Mouse (Mus musculus) forebrain, postnatal 0 days (tissue): ENCODE measurements around the gene Egfl8. TPM values are rescaled to one million over a fixed set of nuclear protein-coding genes. Genes with fewer than 3 reads are reported as not detected.

Experiments
- ATAC-seq: fragments of 200-750 bp; cut with Nextera tagmentation; 2 replicates; pipeline ENCODE4 v1.8.0; 2017; ENCODE audit warnings: mild to moderate bottlenecking, moderate library complexity
- DNase-seq: peaks from one replicate; pipeline ENCODE4 v3.0.0-alpha.2; 2015
- H3K27ac ChIP-seq: fragments of 300-500 bp; sonication (generic); 2 replicates; pipeline ENCODE4 v1.5.1; 2014; ENCODE audit warnings: low read depth, mild to moderate bottlenecking, antibody characterized with exemption, low read length, moderate library complexity, mixed read lengths
- H3K27me3 ChIP-seq: fragments of 300-500 bp; sonication (generic); 2 replicates; pipeline ENCODE4 v1.6.1; 2014; ENCODE audit warnings: mild to moderate bottlenecking, low read length, mixed read lengths; ENCODE audit not compliant: insufficient read depth
- H3K36me3 ChIP-seq: fragments of 300-500 bp; sonication (generic); 2 replicates; pipeline ENCODE4 v1.6.1; 2014; ENCODE audit warnings: mild to moderate bottlenecking, moderate library complexity; ENCODE audit not compliant: insufficient read depth
- H3K4me1 ChIP-seq: fragments of 300-500 bp; sonication (generic); 2 replicates; pipeline ENCODE4 v1.6.1; 2014; ENCODE audit warnings: antibody characterized with exemption; ENCODE audit not compliant: insufficient read depth
- H3K4me2 ChIP-seq: fragments of 300-500 bp; sonication (generic); 2 replicates; pipeline ENCODE4 v1.6.1; 2014; ENCODE audit warnings: low read depth, mild to moderate bottlenecking, moderate library complexity
- H3K4me3 ChIP-seq: fragments of 300-500 bp; sonication (generic); 2 replicates; pipeline ENCODE4 v1.5.1; 2014; ENCODE audit warnings: low read depth, low read length, mixed read lengths
- H3K9ac ChIP-seq: fragments of 300-500 bp; sonication (generic); 2 replicates; pipeline ENCODE4 v1.6.1; 2014; ENCODE audit warnings: mild to moderate bottlenecking
- H3K9me3 ChIP-seq: fragments of 300-500 bp; sonication (generic); 2 replicates; pipeline ENCODE4 v1.6.1; 2016; ENCODE audit warnings: low read length
- CTCF ChIP-seq: sonication (generic); IDR thresholded peaks from 2 replicates; pipeline ENCODE4 v1.5.1; 2016; ENCODE audit warnings: antibody characterized with exemption, control low read depth, low read depth
- WGBS: fragments of 180-500 bp; shearing (Covaris S2); extraction: QIAGEN DNeasy Blood & Tissue Kit; methylation state at CpG from one replicate; pipeline ENCODE4 v1.1.7; 2014; 5-methylcytosine and 5-hydroxymethylcytosine counted together
- polyA plus RNA-seq: library from polyadenylated mRNA; unstranded; fragments of >200 nt; fragmentation: Nextera tagmentation; extraction: Ambion mirVana; gene quantifications from 2 replicates; pipeline ENCODE4 v1.2.1, GENCODE M21; 2015
- total RNA-seq: library from RNA; depleted of rRNA; stranded (reverse); fragments of >200 nt; gene quantifications from 2 replicates; pipeline ENCODE4 v1.2.3, GENCODE M21; 2014

The Egfl8 gene
- total and polyA plus RNA-seq, 2 experiments from 2014 or later = 3.2 to 3.8 TPM

GRCm38 (mm10) chr17:34605609-34606008 lies 10.2 kb downstream of the Egfl8 start:
- Histone ChIP-seq H3K4me1 (peaks cover 18% of the 10 kb centered on the region), H3K4me3 (peak overlapping the region; percentile 85), H3K36me3 (peaks cover 9% of the 10 kb centered on the region; the same call in 1 of the 2 replicates), H3K27ac (peak overlapping the region; percentile 89), H3K9ac (peak overlapping the region; percentile 91), H3K27me3 (no peaks in the 10 kb centered on the region), H3K4me2 (peak overlapping the region; percentile 97), H3K9me3 (no peaks in the 10 kb centered on the region)
- DNase-seq (peak; percentile 96), ATAC-seq (peak; percentile 46)
- 2% methylated on average over 29 of the region's 30 CpGs for WGBS
- TF ChIP-seq CTCF = no peak

- H3K9ac ChIP-seq = peak overlapping the region; percentile 91
- peak overlapping the region; percentile 85 for H3K4me3 ChIP-seq
- no peaks in the 10 kb centered on the region for H3K27me3 ChIP-seq
- H3K4me1 ChIP-seq = peaks cover 18% of the 10 kb centered on the region
- no peaks in the 10 kb centered on the region for H3K9me3 ChIP-seq
- no peak for TF ChIP-seq CTCF
- ATAC-seq (no peak), DNase-seq (peak; percentile 32)
- peak overlapping the region; percentile 89 for H3K27ac ChIP-seq
- 16% methylated on average over 24 of the region's 24 CpGs for WGBS
- peak overlapping the region; percentile 97 for H3K4me2 ChIP-seq
- H3K36me3 ChIP-seq = peaks cover 11% of the 10 kb centered on the region
Observed at GRCm38 (mm10) chr17:34604511-34605237, 11.1 kb downstream of the Egfl8 start.

- H3K27me3 ChIP-seq = no peaks in the 10 kb centered on the region
- H3K27ac ChIP-seq = peak within 1 kb of the TSS; percentile 89
- no peaks in the 10 kb centered on the region for H3K9me3 ChIP-seq
- peak within 1 kb of the TSS; percentile 91 for H3K9ac ChIP-seq
- H3K4me2 ChIP-seq = peak within 1 kb of the TSS; percentile 97
- H3K4me3 ChIP-seq = peak within 1 kb of the TSS; percentile 85
- DNase-seq (peak; percentile 99), ATAC-seq (peak; percentile 86)
- peaks cover 18% of the 10 kb centered on the region for H3K4me1 ChIP-seq
- WGBS = under 1% methylated on average over 35 of the region's 35 CpGs
- TF ChIP-seq CTCF = no peak
- peaks cover 11% of the 10 kb centered on the region for H3K36me3 ChIP-seq
Observed at GRCm38 (mm10) chr17:34604061-34604508, 11.7 kb downstream of the Egfl8 start, which contains the start of gene Agpat1. Gene Agpat1 (plus strand): TSS chr17:34604262.

GRCm38 (mm10) chr17:34603375-34604060 lies 12.3 kb downstream of the Egfl8 start, which contains the start of gene Rnf5:
Gene Rnf5 (minus strand): TSS chr17:34603690.
- WGBS = under 1% methylated on average over 30 of the region's 30 CpGs

GRCm38 (mm10) chr17:34601796-34602195 lies 14.0 kb downstream of the Egfl8 start:
- WGBS = 87% methylated on average over 12 of the region's 12 CpGs
- Histone ChIP-seq H3K9me3 (no peaks in the 10 kb centered on the region), H3K4me1 (peaks cover 16% of the 10 kb centered on the region), H3K27me3 (no peaks in the 10 kb centered on the region), H3K36me3 (peaks cover 11% of the 10 kb centered on the region), H3K9ac (no peak overlapping the region), H3K27ac (no peak overlapping the region), H3K4me2 (peak overlapping the region; percentile 86; the same call in 1 of the 2 replicates), H3K4me3 (no peak overlapping the region)
- ATAC-seq (no peak), DNase-seq (no peak)
- no peak for TF ChIP-seq CTCF

More at GRCm38 (mm10) chr17:34603375-34604060, 12.3 kb downstream of the Egfl8 start, which contains the start of gene Rnf5:
- peaks cover 11% of the 10 kb centered on the region for H3K36me3 ChIP-seq
- H3K27ac ChIP-seq = peak within 1 kb of the TSS; percentile 89
- ATAC-seq (peak; percentile 94), DNase-seq (peak; percentile 100)
- no peaks in the 10 kb centered on the region for H3K27me3 ChIP-seq
- peaks cover 18% of the 10 kb centered on the region for H3K4me1 ChIP-seq
- peak within 1 kb of the TSS; percentile 85 for H3K4me3 ChIP-seq
- no peak for TF ChIP-seq CTCF
- no peaks in the 10 kb centered on the region for H3K9me3 ChIP-seq
- peak within 1 kb of the TSS; percentile 97 for H3K4me2 ChIP-seq
- peak within 1 kb of the TSS; percentile 81 for H3K9ac ChIP-seq

- Histone ChIP-seq H3K27ac (no peak overlapping the region), H3K27me3 (no peaks in the 10 kb centered on the region), H3K4me3 (no peak overlapping the region), H3K36me3 (peaks cover 24% of the 10 kb centered on the region), H3K4me2 (no peak overlapping the region), H3K9ac (no peak overlapping the region), H3K9me3 (no peaks in the 10 kb centered on the region), H3K4me1 (peaks cover 8% of the 10 kb centered on the region)
- TF ChIP-seq CTCF = no peak
- WGBS = 78% methylated on average over 9 of the region's 9 CpGs
- DNase-seq = no peak
- ATAC-seq = no peak
Observed at GRCm38 (mm10) chr17:34599891-34600290, 15.9 kb downstream of the Egfl8 start.
